Comparison of ENCODE assay signal across 10 mouse cellular contexts in genomic region chr4:155776704-155777335, GRCm38 (mm10). TPM values are rescaled to one million over a fixed set of nuclear protein-coding genes. Genes with fewer than 3 reads are reported as not detected.
DNase-seq lines count a peak whose midpoint lies in the region; ATAC-seq and TF ChIP-seq lines count a peak whose summit lies in the region.
"Had no signal": no experiment of that assay in that cellular context is flagged by ENCODE, and none has a peak within 500 bp of the region (broad histone marks: within the 10 kb centered on the region; RNA-seq: fewer than 3 reads in every experiment).

No protein-coding gene starts in this region.

- peaks cover 32% of the 10 kb centered on the region for H3K27me3 ChIP-seq in heart, embryonic 12.5 days (replicated peaks)
- H3K27me3 ChIP-seq in liver, adult 2 months (ENCODE audit: control insufficient read depth, insufficient read depth, low read length): no peaks in the 10 kb centered on the region
- H3K27me3 ChIP-seq in liver, embryonic 11.5 days (replicated peaks; ENCODE audit: control insufficient read depth, insufficient read depth, low read length): peaks cover 35% of the 10 kb centered on the region
- no peaks in the 10 kb centered on the region for H3K27me3 ChIP-seq in limb, embryonic 11.5 days (ENCODE audit: control insufficient read depth, insufficient read depth, low read length)
- peaks cover 21% of the 10 kb centered on the region for H3K27me3 ChIP-seq in midbrain, embryonic 11.5 days (ENCODE audit: control insufficient read depth, insufficient read depth, low read length)
- H3K27me3 ChIP-seq in cerebellum, adult 2 months (ENCODE audit: control insufficient read depth, insufficient read depth, low read length): no peaks in the 10 kb centered on the region

- H3K9ac ChIP-seq in heart, embryonic 12.5 days: no peak overlapping the region
- no peak overlapping the region for H3K9ac ChIP-seq in liver, adult 2 months (ENCODE audit: low read depth, low read length)
- no peak overlapping the region for H3K9ac ChIP-seq in liver, embryonic 11.5 days (ENCODE audit: low read depth, low read length)
- H3K9ac ChIP-seq in limb, embryonic 11.5 days (ENCODE audit: low read length): 0 out of 2 replicates have a peak overlapping the region, but pooled peaks have one; percentile 12
- no peak overlapping the region for H3K9ac ChIP-seq in midbrain, embryonic 11.5 days (ENCODE audit: low read length)
- H3K9ac ChIP-seq: limb, embryonic 15.5 days had no signal

- H3K79me2 ChIP-seq in liver, adult 2 months (ENCODE audit: control insufficient read depth, insufficient read depth, low read length): no peaks in the 10 kb centered on the region

- no peaks in the 10 kb centered on the region for H3K9me3 ChIP-seq in heart, embryonic 12.5 days (replicated peaks)
- H3K9me3 ChIP-seq in liver, embryonic 11.5 days (ENCODE audit: control insufficient read depth, low read length): no peaks in the 10 kb centered on the region
- no peaks in the 10 kb centered on the region for H3K9me3 ChIP-seq in limb, embryonic 11.5 days (ENCODE audit: control insufficient read depth, low read length)
- no peaks in the 10 kb centered on the region for H3K9me3 ChIP-seq in midbrain, embryonic 11.5 days (ENCODE audit: control insufficient read depth, low read length)
- H3K9me3 ChIP-seq: limb, embryonic 15.5 days had no signal

- H3K4me3 ChIP-seq in heart, embryonic 12.5 days: no peak overlapping the region
- no peak overlapping the region for H3K4me3 ChIP-seq in liver, adult 2 months (ENCODE audit: insufficient read depth, low read depth, low read length)
- no peak overlapping the region for H3K4me3 ChIP-seq in liver, embryonic 11.5 days (ENCODE audit: low read depth, low read length)
- H3K4me3 ChIP-seq in limb, embryonic 11.5 days (ENCODE audit: low read depth, low read length): no peak overlapping the region
- no peak overlapping the region for H3K4me3 ChIP-seq in midbrain, embryonic 11.5 days (ENCODE audit: low read depth, low read length)
- H3K4me3 ChIP-seq in cerebellum, adult 2 months (replicated peaks; ENCODE audit: insufficient read depth, low read depth, low read length): no peak overlapping the region
- H3K4me3 ChIP-seq: limb, embryonic 15.5 days had no signal

- no peaks in the 10 kb centered on the region for H3K36me3 ChIP-seq in heart, embryonic 12.5 days
- H3K36me3 ChIP-seq in liver, adult 2 months (ENCODE audit: control insufficient read depth, insufficient read depth, low read length): no peaks in the 10 kb centered on the region
- H3K36me3 ChIP-seq in liver, embryonic 11.5 days (ENCODE audit: control insufficient read depth, insufficient read depth, low read length): no peaks in the 10 kb centered on the region
- H3K36me3 ChIP-seq in limb, embryonic 11.5 days (ENCODE audit: control insufficient read depth, insufficient read depth, low read length): no peaks in the 10 kb centered on the region
- H3K36me3 ChIP-seq in midbrain, embryonic 11.5 days (ENCODE audit: control insufficient read depth, insufficient read depth, low read length): no peaks in the 10 kb centered on the region
- H3K36me3 ChIP-seq: limb, embryonic 15.5 days had no signal

- 0 out of 2 replicates have a peak overlapping the region, but pooled peaks have one; percentile 20 for H3K27ac ChIP-seq in heart, embryonic 12.5 days (ENCODE audit: poor library complexity, severe bottlenecking)
- H3K27ac ChIP-seq in liver, adult 2 months (replicated peaks; ENCODE audit: insufficient read depth, low read depth, low read length): peak overlapping the region; percentile 44; the same call in 1 of the 2 replicates
- no peak overlapping the region for H3K27ac ChIP-seq in liver, embryonic 11.5 days (ENCODE audit: low read depth, low read length)
- no peak overlapping the region for H3K27ac ChIP-seq in limb, embryonic 11.5 days (replicated peaks; ENCODE audit: low read depth, low read length)
- no peak overlapping the region for H3K27ac ChIP-seq in midbrain, embryonic 11.5 days (ENCODE audit: low read depth, low read length)
- no peak overlapping the region for H3K27ac ChIP-seq in cerebellum, adult 2 months (ENCODE audit: insufficient read depth, low read length)

- H3K4me1 ChIP-seq in heart, embryonic 12.5 days (replicated peaks): peaks cover 56% of the 10 kb centered on the region
- peaks cover 10% of the 10 kb centered on the region for H3K4me1 ChIP-seq in liver, adult 2 months (ENCODE audit: control insufficient read depth, insufficient read depth, low read length)
- H3K4me1 ChIP-seq in liver, embryonic 11.5 days (replicated peaks; ENCODE audit: control insufficient read depth, insufficient read depth, low read length): peaks cover 15% of the 10 kb centered on the region
- H3K4me1 ChIP-seq in limb, embryonic 11.5 days (ENCODE audit: control insufficient read depth, insufficient read depth, low read length): peaks cover 12% of the 10 kb centered on the region; the same call in 1 of the 2 replicates
- H3K4me1 ChIP-seq in midbrain, embryonic 11.5 days (ENCODE audit: control insufficient read depth, insufficient read depth, low read length): peaks cover 7% of the 10 kb centered on the region; the same call in 1 of the 2 replicates
- H3K4me1 ChIP-seq in cerebellum, adult 2 months (ENCODE audit: control insufficient read depth, insufficient read depth, low read length): peaks cover 13% of the 10 kb centered on the region

- 37% methylated on average over 2 of the region's 2 CpGs for WGBS in heart, embryonic 12.5 days
- 60% methylated on average over 2 of the region's 2 CpGs for WGBS in liver, adult 2 months
- WGBS in liver, embryonic 11.5 days: 47% methylated on average over 2 of the region's 2 CpGs
- 59% methylated on average over 2 of the region's 2 CpGs for WGBS in limb, embryonic 11.5 days
- 30% methylated on average over 2 of the region's 2 CpGs for WGBS in midbrain, embryonic 11.5 days
- 59% methylated on average over 2 of the region's 2 CpGs for WGBS in cerebellum, adult 2 months

- no peak for ATAC-seq in heart, embryonic 12.5 days (ENCODE audit: insufficient number of reproducible peaks, low FRiP score)
- no peak for ATAC-seq in liver, embryonic 11.5 days (replicated peaks; ENCODE audit: low FRiP score)
- ATAC-seq in limb, embryonic 11.5 days (ENCODE audit: insufficient number of reproducible peaks, low FRiP score, low TSS enrichment, low read depth): no peak
- ATAC-seq in midbrain, embryonic 11.5 days (ENCODE audit: low FRiP score): no peak
- ATAC-seq: hindbrain, postnatal 0 days had no signal

- no peak for TF ChIP-seq POLR2A in liver, adult 2 months (IDR thresholded peaks at IDR 0.05; ENCODE audit: extremely low read depth, insufficient read depth, low read length)
- no peak for TF ChIP-seq POLR2A in cerebellum, adult 2 months (IDR thresholded peaks at IDR 0.05; ENCODE audit: borderline replicate concordance, insufficient read depth, low read length)

- DNase-seq in heart, postnatal 4 days: no peak
- DNase-seq in liver, adult 2 months (ENCODE audit: extremely low read depth, low read depth, low spot score): peak; percentile 75
- DNase-seq in liver, embryonic 11.5 days (ENCODE audit: low spot score): no peak
- DNase-seq in adipocyte (ENCODE audit: low spot score): peak; percentile 82
- no peak for DNase-seq in limb, embryonic 11.5 days (ENCODE audit: low spot score)
- no peak for DNase-seq in midbrain, embryonic 11.5 days (ENCODE audit: low spot score, missing footprints)
- no peak for DNase-seq in cerebellum, adult 2 months

- H3K4me2 ChIP-seq in heart, embryonic 12.5 days: no peak overlapping the region
- H3K4me2 ChIP-seq in liver, embryonic 11.5 days: no peak overlapping the region
- H3K4me2 ChIP-seq in limb, embryonic 11.5 days (ENCODE audit: low read depth, severe bottlenecking): no peak overlapping the region
- no peak overlapping the region for H3K4me2 ChIP-seq in midbrain, embryonic 11.5 days
- H3K4me2 ChIP-seq: limb, embryonic 15.5 days had no signal

- no peak for TF ChIP-seq CTCF in liver, adult 2 months (IDR thresholded peaks at IDR 0.05; ENCODE audit: low read depth, low read length)
- no peak for TF ChIP-seq CTCF in cerebellum, adult 2 months (IDR thresholded peaks at IDR 0.05; ENCODE audit: borderline replicate concordance, insufficient read depth, low read depth, low read length)

RNA-seq across cellular contexts. Expression of gene Vwa1, which starts 2.3 kb away (rescaled TPM):
- polyA plus RNA-seq in heart, embryonic 12.5 days (2016; fragmentation: Nextera tagmentation; extraction: Ambion mirVana): 1.7 TPM in 2 replicates
- 10 to 100 TPM; 11.5 to 12.5 TPM for total RNA-seq in heart, postnatal 4 days (2021)
- 0.46 and 0.47 TPM in 2 replicates for total RNA-seq in liver, adult 2 months (2014; rRNA removed)
- 0.32 and 0.56 TPM in 2 replicates for polyA plus RNA-seq in liver, adult 2 months (2012; rRNA removed)
- polyA plus RNA-seq in liver, embryonic 11.5 days (2014; fragmentation: Nextera tagmentation; extraction: Ambion mirVana): 1.2 and 1.3 TPM in 2 replicates
- 5.3 and 6.0 TPM in 2 replicates for polyA plus RNA-seq in limb, embryonic 11.5 days (2014; fragmentation: Nextera tagmentation; extraction: Ambion mirVana)
- polyA plus RNA-seq in midbrain, embryonic 11.5 days (2014; fragmentation: Nextera tagmentation; extraction: Ambion mirVana): 9.1 and 9.9 TPM in 2 replicates
- 33.8 and 35.4 TPM in 2 replicates for polyA plus RNA-seq in cerebellum, adult 2 months (2012; rRNA removed)

RNA-seq across cellular contexts. Expression of gene Tmem88b, which starts 8.9 kb away (rescaled TPM):
- polyA plus RNA-seq in heart, embryonic 12.5 days (2016; fragmentation: Nextera tagmentation; extraction: Ambion mirVana): 7.0 and 7.2 TPM in 2 replicates
- 1 to 10 TPM; 4.6 to 4.9 TPM for total RNA-seq in heart, postnatal 4 days (2021)
- 0.74 and 0.87 TPM in 2 replicates for total RNA-seq in liver, adult 2 months (2014; rRNA removed)
- 1.3 and 1.9 TPM in 2 replicates for polyA plus RNA-seq in liver, adult 2 months (2012; rRNA removed)
- 0.25 and 0.39 TPM in 2 replicates for polyA plus RNA-seq in liver, embryonic 11.5 days (2014; fragmentation: Nextera tagmentation; extraction: Ambion mirVana)
- polyA plus RNA-seq in limb, embryonic 11.5 days (2014; fragmentation: Nextera tagmentation; extraction: Ambion mirVana): 0.19 and 0.34 TPM in 2 replicates
- polyA plus RNA-seq in midbrain, embryonic 11.5 days (2014; fragmentation: Nextera tagmentation; extraction: Ambion mirVana): 0.14 and 0.21 TPM in 2 replicates
- polyA plus RNA-seq in cerebellum, adult 2 months (2012; rRNA removed): 61.7 and 81.7 TPM in 2 replicates

RNA-seq across cellular contexts. Expression of gene Ankrd65, which starts 13.4 kb away (rescaled TPM):
- polyA plus RNA-seq in heart, embryonic 12.5 days (2016; fragmentation: Nextera tagmentation; extraction: Ambion mirVana): not detected in 2 replicates
- not detected for total RNA-seq in heart, postnatal 4 days (2021)
- total RNA-seq in liver, adult 2 months (2014; rRNA removed): not detected in 2 replicates
- polyA plus RNA-seq in liver, adult 2 months (2012; rRNA removed): not detected in 2 replicates
- not detected in 2 replicates for polyA plus RNA-seq in liver, embryonic 11.5 days (2014; fragmentation: Nextera tagmentation; extraction: Ambion mirVana)
- polyA plus RNA-seq in limb, embryonic 11.5 days (2014; fragmentation: Nextera tagmentation; extraction: Ambion mirVana): not detected in 2 replicates
- polyA plus RNA-seq in midbrain, embryonic 11.5 days (2014; fragmentation: Nextera tagmentation; extraction: Ambion mirVana): not detected in 2 replicates
- polyA plus RNA-seq in cerebellum, adult 2 months (2012; rRNA removed): 0.13 and 0.16 TPM in 2 replicates
- total RNA-seq: hindbrain, postnatal 0 days had no signal
- polyA plus RNA-seq: hindbrain, postnatal 0 days; limb, embryonic 15.5 days had no signal

RNA-seq across cellular contexts. Expression of gene Atad3a, which starts 15.9 kb away (rescaled TPM):
- polyA plus RNA-seq in heart, embryonic 12.5 days (2016; fragmentation: Nextera tagmentation; extraction: Ambion mirVana): 102 and 104 TPM in 2 replicates
- total RNA-seq in heart, postnatal 4 days (2021): 10 to 100 TPM; 82.7 to 89.7 TPM
- 54.5 and 71.8 TPM in 2 replicates for total RNA-seq in liver, adult 2 months (2014; rRNA removed)
- polyA plus RNA-seq in liver, adult 2 months (2012; rRNA removed): 83.0 and 129 TPM in 2 replicates
- 156 and 161 TPM in 2 replicates for polyA plus RNA-seq in liver, embryonic 11.5 days (2014; fragmentation: Nextera tagmentation; extraction: Ambion mirVana)
- 103 and 104 TPM in 2 replicates for polyA plus RNA-seq in limb, embryonic 11.5 days (2014; fragmentation: Nextera tagmentation; extraction: Ambion mirVana)
- polyA plus RNA-seq in midbrain, embryonic 11.5 days (2014; fragmentation: Nextera tagmentation; extraction: Ambion mirVana): 84.5 and 84.6 TPM in 2 replicates
- 114 and 123 TPM in 2 replicates for polyA plus RNA-seq in cerebellum, adult 2 months (2012; rRNA removed)

RNA-seq across cellular contexts. Expression of gene Mrpl20, which starts 25.9 kb away (rescaled TPM):
- 137 and 151 TPM in 2 replicates for polyA plus RNA-seq in heart, embryonic 12.5 days (2016; fragmentation: Nextera tagmentation; extraction: Ambion mirVana)
- total RNA-seq in heart, postnatal 4 days (2021): 10 to 100 TPM; 78.1 to 95.5 TPM
- total RNA-seq in liver, adult 2 months (2014; rRNA removed): 72.4 and 73.0 TPM in 2 replicates
- 29.7 and 37.4 TPM in 2 replicates for polyA plus RNA-seq in liver, adult 2 months (2012; rRNA removed)
- 312 and 326 TPM in 2 replicates for polyA plus RNA-seq in liver, embryonic 11.5 days (2014; fragmentation: Nextera tagmentation; extraction: Ambion mirVana)
- 238 and 245 TPM in 2 replicates for polyA plus RNA-seq in limb, embryonic 11.5 days (2014; fragmentation: Nextera tagmentation; extraction: Ambion mirVana)
- polyA plus RNA-seq in midbrain, embryonic 11.5 days (2014; fragmentation: Nextera tagmentation; extraction: Ambion mirVana): 225 and 243 TPM in 2 replicates
- 109 TPM in 2 replicates for polyA plus RNA-seq in cerebellum, adult 2 months (2012; rRNA removed)

Comparison
In these comparisons a context has a peak if more than half of its experiments do, and no peak if none do; other contexts are left out.
1. H3K27ac ChIP-seq: peak in heart, embryonic 12.5 days (single experiment) and liver, adult 2 months (single experiment); none in liver, embryonic 11.5 days (single experiment), limb, embryonic 11.5 days (single experiment), midbrain, embryonic 11.5 days (single experiment) and cerebellum, adult 2 months (single experiment).
2. DNase-seq: peak in liver, adult 2 months (single experiment) and adipocyte (single experiment); none in heart, postnatal 4 days (single experiment), liver, embryonic 11.5 days (single experiment), limb, embryonic 11.5 days (single experiment), midbrain, embryonic 11.5 days (single experiment) and cerebellum, adult 2 months (0 of 2).